Mouse (Mus musculus): Measurements from ENCODE around the gene Syt1. TPM values are rescaled to one million over a fixed set of nuclear protein-coding genes. Genes with fewer than 3 reads are reported as not detected.

Gene Syt1
- polyA plus RNA-seq, 1 experiment from 2014 or later = 0.96 TPM

GRCm38 (mm10) chr10:108531641-108532040 lies 479.1 kb downstream of the Syt1 start:
- peak overlapping the region; percentile 35 for H3K27ac ChIP-seq
- ATAC-seq (ENCODE audit: borderline replicate concordance, extremely low read depth, low FRiP score, low TSS enrichment) = no peak; the same call in 1 of the 2 replicates

DNA sequence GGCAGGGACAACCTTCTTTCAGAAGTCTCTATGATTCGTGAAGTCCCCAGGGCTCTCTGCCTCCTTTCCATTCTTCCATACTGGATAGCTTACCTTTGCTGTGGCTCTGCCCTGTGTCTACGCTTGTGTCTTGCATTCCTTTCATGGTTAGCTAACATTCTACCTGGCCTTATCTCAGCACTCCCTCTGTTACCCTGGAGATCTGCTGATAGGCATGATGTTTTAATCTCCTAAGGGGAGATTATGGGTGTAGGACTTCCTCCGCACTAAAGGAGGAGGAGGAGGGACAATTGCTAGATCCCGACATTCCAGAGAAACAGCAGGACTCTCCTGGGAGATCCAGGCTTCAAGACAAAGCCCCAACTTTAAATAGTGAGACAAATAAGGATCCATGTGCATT lies 479.7 kb downstream of the Syt1 start:
- H3K27ac ChIP-seq = peak overlapping the region; percentile 71

More at GRCm38 (mm10) chr10:108531641-108532040, 479.1 kb downstream of the Syt1 start:
- WGBS = 47% methylated on average over 4 of the region's 4 CpGs
- no peaks in the 10 kb centered on the region for H3K36me3 ChIP-seq
- H3K4me2 ChIP-seq = no peak overlapping the region
- H3K9me3 ChIP-seq = no peaks in the 10 kb centered on the region
- H3K27me3 ChIP-seq = no peaks in the 10 kb centered on the region
- H3K9ac ChIP-seq = no peak overlapping the region
- H3K4me1 ChIP-seq = peaks cover 9% of the 10 kb centered on the region; the same call in 1 of the 2 replicates
- no peak overlapping the region for H3K4me3 ChIP-seq

GRCm38 (mm10) chr10:108528338-108528737 lies 482.4 kb downstream of the Syt1 start:
- H3K4me3 ChIP-seq = no peak overlapping the region
- no peak overlapping the region for H3K27ac ChIP-seq
- peaks cover 9% of the 10 kb centered on the region; the same call in 1 of the 2 replicates for H3K4me1 ChIP-seq
- H3K27me3 ChIP-seq = no peaks in the 10 kb centered on the region
- no peak overlapping the region for H3K9ac ChIP-seq
- no peaks in the 10 kb centered on the region for H3K36me3 ChIP-seq
- H3K9me3 ChIP-seq = no peaks in the 10 kb centered on the region
- no peak for ATAC-seq (ENCODE audit: borderline replicate concordance, extremely low read depth, low FRiP score, low TSS enrichment)
- no peak overlapping the region for H3K4me2 ChIP-seq
- WGBS = 80% methylated on average over 7 of the region's 7 CpGs

More for the DNA sequence above, 479.7 kb downstream of the Syt1 start:
- 56% methylated on average over 4 of the region's 4 CpGs for WGBS
- no peak overlapping the region for H3K9ac ChIP-seq
- ATAC-seq (ENCODE audit: borderline replicate concordance, extremely low read depth, low FRiP score, low TSS enrichment) = peak; percentile 60
- H3K4me2 ChIP-seq = no peak overlapping the region
- H3K4me1 ChIP-seq = peaks cover 9% of the 10 kb centered on the region; the same call in 1 of the 2 replicates
- H3K36me3 ChIP-seq = no peaks in the 10 kb centered on the region
- H3K4me3 ChIP-seq = no peak overlapping the region
- H3K27me3 ChIP-seq = no peaks in the 10 kb centered on the region
- H3K9me3 ChIP-seq = no peaks in the 10 kb centered on the region

DNA sequence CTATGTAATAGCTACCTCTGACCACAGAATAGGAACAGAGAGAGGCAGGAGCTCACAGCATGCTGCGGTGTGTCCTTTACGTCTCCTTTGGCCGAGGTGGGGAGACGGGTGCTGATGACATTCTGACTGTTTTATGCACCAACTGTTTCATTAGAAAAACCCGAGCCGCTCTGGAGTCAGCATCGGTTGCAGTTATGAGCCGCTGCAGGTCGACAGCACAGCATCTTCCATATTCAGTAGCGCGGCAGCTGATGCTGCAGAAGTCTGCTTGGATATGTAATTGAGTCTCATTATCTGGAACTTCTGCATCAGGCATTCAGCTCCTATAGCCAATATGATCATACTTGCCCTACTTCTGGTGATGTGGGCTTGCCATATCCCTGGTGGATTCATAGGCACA lies 485.3 kb downstream of the Syt1 start:
- no peak overlapping the region for H3K27ac ChIP-seq
- H3K4me3 ChIP-seq = no peak overlapping the region
- H3K4me2 ChIP-seq = no peak overlapping the region
- no peaks in the 10 kb centered on the region for H3K36me3 ChIP-seq
- H3K9me3 ChIP-seq = no peaks in the 10 kb centered on the region
- no peak for ATAC-seq (ENCODE audit: borderline replicate concordance, extremely low read depth, low FRiP score, low TSS enrichment)
- WGBS = 89% methylated on average over 11 of the region's 11 CpGs
- peaks cover 5% of the 10 kb centered on the region; the same call in 1 of the 2 replicates for H3K4me1 ChIP-seq
- no peaks in the 10 kb centered on the region for H3K27me3 ChIP-seq
- H3K9ac ChIP-seq = no peak overlapping the region

- no peak overlapping the region for H3K4me2 ChIP-seq
- H3K36me3 ChIP-seq = no peaks in the 10 kb centered on the region
- H3K4me1 ChIP-seq = peaks cover 5% of the 10 kb centered on the region; the same call in 1 of the 2 replicates
- H3K9ac ChIP-seq = no peak overlapping the region
- no peaks in the 10 kb centered on the region for H3K9me3 ChIP-seq
- H3K27me3 ChIP-seq = no peaks in the 10 kb centered on the region
- 47% methylated on average over 6 of the region's 6 CpGs for WGBS
- no peak overlapping the region for H3K4me3 ChIP-seq
- ATAC-seq (ENCODE audit: borderline replicate concordance, extremely low read depth, low FRiP score, low TSS enrichment) = no peak; the same call in 1 of the 2 replicates
- H3K27ac ChIP-seq = no peak overlapping the region
Measured at GRCm38 (mm10) chr10:108524306-108525029, 486.3 kb downstream of the Syt1 start.

GRCm38 (mm10) chr10:108519156-108519555 lies 491.6 kb downstream of the Syt1 start:
- Histone ChIP-seq H3K4me1 (peaks cover 5% of the 10 kb centered on the region; the same call in 1 of the 2 replicates), H3K9ac (no peak overlapping the region), H3K27me3 (no peaks in the 10 kb centered on the region), H3K4me2 (no peak overlapping the region), H3K9me3 (no peaks in the 10 kb centered on the region), H3K27ac (no peak overlapping the region; the same call in 1 of the 2 replicates), H3K36me3 (no peaks in the 10 kb centered on the region), H3K4me3 (no peak overlapping the region)
- no peak for ATAC-seq (ENCODE audit: borderline replicate concordance, extremely low read depth, low FRiP score, low TSS enrichment)
- WGBS = 18% methylated on average over 6 of the region's 6 CpGs

DNA sequence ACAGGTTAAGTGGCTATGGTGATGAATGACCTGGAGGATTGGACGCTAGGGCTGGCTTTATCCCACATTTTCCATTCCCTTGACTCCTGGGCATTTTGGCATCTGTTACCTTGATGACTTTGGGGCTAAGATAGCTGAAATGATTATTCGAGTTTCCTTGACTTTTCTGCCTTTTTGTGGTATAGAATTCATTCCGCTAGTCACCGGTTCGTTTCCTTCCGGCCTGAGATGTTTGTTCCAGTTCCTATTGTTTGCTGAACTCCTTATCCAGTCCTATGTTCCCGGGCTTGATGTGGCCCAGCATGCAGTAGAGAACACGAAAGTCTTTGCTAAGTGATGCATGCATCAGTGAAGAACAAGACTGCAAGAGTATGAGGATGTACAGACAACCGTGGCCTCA lies 493.7 kb downstream of the Syt1 start:
- no peak for ATAC-seq (ENCODE audit: borderline replicate concordance, extremely low read depth, low FRiP score, low TSS enrichment)

DNA sequence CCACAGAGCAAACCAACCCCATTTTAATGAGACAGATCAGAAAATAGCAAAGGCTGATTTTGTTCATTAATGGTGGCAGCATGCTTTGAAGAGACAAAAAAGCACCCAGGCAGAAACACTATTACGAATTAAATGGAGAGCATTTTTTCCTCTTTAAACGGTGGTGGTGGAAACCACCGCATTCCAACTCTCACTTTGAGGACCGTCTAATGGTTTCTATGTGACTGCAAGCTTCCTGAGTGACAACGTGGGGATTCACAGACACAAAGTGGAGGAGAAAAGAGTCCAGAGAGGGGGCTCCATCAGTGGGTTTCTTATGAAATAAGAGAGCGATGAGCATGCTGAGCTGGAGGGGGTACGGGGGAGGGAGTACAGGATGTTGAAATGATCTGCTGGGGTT lies 496.1 kb downstream of the Syt1 start:
- Histone ChIP-seq H3K27me3 (no peaks in the 10 kb centered on the region), H3K9ac (no peak overlapping the region), H3K9me3 (no peaks in the 10 kb centered on the region), H3K4me1 (no peaks in the 10 kb centered on the region), H3K4me2 (no peak overlapping the region), H3K36me3 (no peaks in the 10 kb centered on the region), H3K4me3 (no peak overlapping the region), H3K27ac (no peak overlapping the region)
- 52% methylated on average over 7 of the region's 7 CpGs for WGBS
- ATAC-seq (ENCODE audit: borderline replicate concordance, extremely low read depth, low FRiP score, low TSS enrichment) = no peak

More for the DNA sequence above, 493.7 kb downstream of the Syt1 start:
- H3K27me3 ChIP-seq = no peaks in the 10 kb centered on the region
- H3K9me3 ChIP-seq = no peaks in the 10 kb centered on the region
- no peak overlapping the region for H3K9ac ChIP-seq
- no peaks in the 10 kb centered on the region for H3K36me3 ChIP-seq
- H3K27ac ChIP-seq = no peak overlapping the region
- H3K4me2 ChIP-seq = no peak overlapping the region
- H3K4me1 ChIP-seq = peaks cover 5% of the 10 kb centered on the region; the same call in 1 of the 2 replicates
- no peak overlapping the region for H3K4me3 ChIP-seq
- WGBS = 63% methylated on average over 9 of the region's 9 CpGs

- no peak for ATAC-seq (ENCODE audit: borderline replicate concordance, extremely low read depth, low FRiP score, low TSS enrichment)
- 70% methylated on average over 3 of the region's 3 CpGs for WGBS
Measured at GRCm38 (mm10) chr10:108509579-108509978, 501.2 kb downstream of the Syt1 start.

GRCm38 (mm10) chr10:108506917-108507316 lies 503.9 kb downstream of the Syt1 start:
- H3K4me2 ChIP-seq = no peak overlapping the region
- H3K9ac ChIP-seq = no peak overlapping the region
- H3K9me3 ChIP-seq = no peaks in the 10 kb centered on the region
- no peak overlapping the region for H3K4me3 ChIP-seq
- no peak overlapping the region for H3K27ac ChIP-seq
- no peaks in the 10 kb centered on the region for H3K27me3 ChIP-seq
- ATAC-seq (ENCODE audit: borderline replicate concordance, extremely low read depth, low FRiP score, low TSS enrichment) = no peak
- no peaks in the 10 kb centered on the region for H3K36me3 ChIP-seq
- no peaks in the 10 kb centered on the region; the same call in 1 of the 2 replicates for H3K4me1 ChIP-seq
- 78% methylated on average over 4 of the region's 4 CpGs for WGBS

More at GRCm38 (mm10) chr10:108509579-108509978, 501.2 kb downstream of the Syt1 start:
- no peaks in the 10 kb centered on the region for H3K9me3 ChIP-seq
- no peaks in the 10 kb centered on the region for H3K4me1 ChIP-seq
- no peak overlapping the region for H3K9ac ChIP-seq
- H3K27ac ChIP-seq = no peak overlapping the region
- no peaks in the 10 kb centered on the region for H3K27me3 ChIP-seq
- H3K36me3 ChIP-seq = no peaks in the 10 kb centered on the region
- H3K4me3 ChIP-seq = no peak overlapping the region
- H3K4me2 ChIP-seq = no peak overlapping the region

DNA sequence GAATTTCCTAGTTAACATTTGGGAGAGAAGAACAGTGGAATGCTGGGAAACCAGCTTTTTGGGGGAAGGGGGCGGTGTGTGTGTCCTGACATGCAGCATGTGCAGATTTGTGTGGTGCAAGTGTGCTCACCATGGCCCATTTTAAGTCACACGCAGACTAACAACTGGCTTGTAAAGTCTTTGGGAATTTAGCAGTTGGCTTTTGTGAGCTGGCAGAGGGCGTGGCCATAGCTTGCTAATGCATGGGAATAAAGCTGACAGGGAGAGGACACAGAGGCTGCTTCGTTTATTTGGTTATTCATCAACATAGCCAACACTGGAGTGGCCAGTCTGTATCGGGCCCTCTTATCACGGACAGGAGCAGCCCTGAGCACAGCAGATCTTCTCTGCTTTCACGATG lies 505.9 kb downstream of the Syt1 start:
- 29% methylated on average over 7 of the region's 7 CpGs for WGBS
- peak overlapping the region; percentile 42 for H3K4me2 ChIP-seq
- H3K9ac ChIP-seq = no peak overlapping the region
- no peak overlapping the region for H3K27ac ChIP-seq
- H3K4me1 ChIP-seq = no peaks in the 10 kb centered on the region; the same call in 1 of the 2 replicates
- H3K9me3 ChIP-seq = no peaks in the 10 kb centered on the region
- H3K36me3 ChIP-seq = no peaks in the 10 kb centered on the region
- peak; percentile 19; the same call in 1 of the 2 replicates for ATAC-seq (ENCODE audit: borderline replicate concordance, extremely low read depth, low FRiP score, low TSS enrichment)
- H3K27me3 ChIP-seq = no peaks in the 10 kb centered on the region
- no peak overlapping the region for H3K4me3 ChIP-seq

DNA sequence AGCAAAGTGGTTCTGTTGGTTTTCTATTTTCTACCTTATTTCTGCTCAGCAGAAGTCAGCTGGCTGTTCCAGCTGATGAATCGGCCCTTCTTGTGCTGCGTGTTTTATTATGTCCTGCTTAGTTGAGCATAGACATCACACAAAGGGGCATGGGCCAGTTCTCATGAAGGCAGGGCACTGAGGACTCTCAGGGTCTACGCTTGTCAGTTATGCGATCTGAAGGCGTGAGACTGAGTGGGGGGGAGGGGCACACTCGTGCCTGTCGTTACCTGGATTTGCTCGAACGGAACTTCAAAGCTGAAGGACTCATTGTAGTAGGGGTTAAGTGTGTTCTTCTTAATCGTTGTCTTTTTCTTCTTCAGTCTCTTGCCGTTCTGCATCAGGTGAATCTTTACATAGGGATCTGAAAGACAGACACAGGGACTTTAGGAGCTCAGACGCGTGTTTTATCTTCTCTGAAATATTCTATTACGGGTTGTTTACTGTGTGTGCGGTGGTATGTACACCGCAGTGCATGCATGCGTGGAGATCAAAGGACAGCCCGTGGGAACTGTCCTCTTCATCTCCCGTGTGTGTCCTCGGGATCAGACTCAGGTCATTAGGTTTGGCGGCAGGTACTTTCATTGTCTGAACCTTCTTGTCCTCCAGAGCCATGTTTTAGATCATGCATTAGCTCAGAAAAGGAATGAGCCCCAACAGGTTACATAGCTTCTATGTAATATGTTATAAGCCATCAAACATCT lies 506.5 kb downstream of the Syt1 start:
- Histone ChIP-seq H3K9me3 (no peaks in the 10 kb centered on the region), H3K4me3 (0 out of 2 replicates have a peak overlapping the region, but pooled peaks have one; percentile 14), H3K9ac (no peak overlapping the region), H3K27me3 (no peaks in the 10 kb centered on the region), H3K36me3 (no peaks in the 10 kb centered on the region), H3K4me1 (no peaks in the 10 kb centered on the region; the same call in 1 of the 2 replicates), H3K4me2 (peak overlapping the region; percentile 42), H3K27ac (no peak overlapping the region)
- ATAC-seq (ENCODE audit: borderline replicate concordance, extremely low read depth, low FRiP score, low TSS enrichment) = no peak
- 40% methylated on average over 21 of the region's 21 CpGs for WGBS

Data from lung, embryonic 15.5 days (tissue).